Mouse (Mus musculus) lung, postnatal 0 days (tissue): ENCODE results near the gene Lsmem1. TPM values are rescaled to one million over a fixed set of nuclear protein-coding genes. Genes with fewer than 3 reads are reported as not detected.

Source experiments
- ATAC-seq: fragments of 200-750 bp; cut with Nextera tagmentation; 2 replicates; pipeline ENCODE4 v1.8.0; 2017; ENCODE audit warnings: moderate library complexity
- DNase-seq: peaks from one replicate; pipeline ENCODE4 v3.0.0-alpha.2; 2016; ENCODE audit warnings: low spot score
- H3K27ac ChIP-seq: fragments of 300-500 bp; sonication (generic); 2 replicates; pipeline ENCODE4 v1.5.1; 2014; ENCODE audit warnings: antibody characterized with exemption, mild to moderate bottlenecking, low read length, mixed read lengths
- H3K27me3 ChIP-seq: fragments of 300-500 bp; sonication (generic); replicated peaks from 2 replicates; pipeline ENCODE4 v1.6.1; 2014; ENCODE audit warnings: low read length, mixed read lengths; ENCODE audit not compliant: insufficient read depth
- H3K36me3 ChIP-seq: fragments of 300-500 bp; sonication (generic); 2 replicates; pipeline ENCODE4 v1.6.1; 2014; ENCODE audit warnings: low read length, mixed read lengths; ENCODE audit not compliant: insufficient read depth
- H3K4me1 ChIP-seq: fragments of 300-500 bp; sonication (generic); 2 replicates; pipeline ENCODE4 v1.6.1; 2014; ENCODE audit warnings: antibody characterized with exemption, low read depth, low read length, mixed read lengths; ENCODE audit not compliant: insufficient read depth
- H3K4me2 ChIP-seq: fragments of 300-500 bp; sonication (generic); replicated peaks from 2 replicates; pipeline ENCODE4 v1.6.1; 2014; ENCODE audit warnings: low read depth, mild to moderate bottlenecking, low read length, moderate library complexity, mixed read lengths
- H3K4me3 ChIP-seq: fragments of 300-500 bp; sonication (generic); 2 replicates; pipeline ENCODE4 v1.5.1; 2014; ENCODE audit warnings: low read depth, low read length
- H3K9ac ChIP-seq: fragments of 300-500 bp; sonication (generic); replicated peaks from 2 replicates; pipeline ENCODE4 v1.6.1; 2014; ENCODE audit warnings: low read depth, mild to moderate bottlenecking
- H3K9me3 ChIP-seq: fragments of 300-500 bp; sonication (generic); 2 replicates; pipeline ENCODE4 v1.6.1; 2016; ENCODE audit warnings: low read length, mixed read lengths
- CTCF ChIP-seq: IDR thresholded peaks from 2 replicates; pipeline ENCODE4 v1.5.1; 2016; ENCODE audit warnings: antibody characterized with exemption, mild to moderate bottlenecking
- EP300 ChIP-seq: IDR thresholded peaks from 2 replicates; pipeline ENCODE4 v1.6.1; 2016; ENCODE audit warnings: antibody characterized with exemption, mild to moderate bottlenecking, control low read depth
- WGBS: fragments of 180-500 bp; shearing (Covaris S2); extraction: QIAGEN DNeasy Blood & Tissue Kit; methylation state at CpG from one replicate; pipeline ENCODE4 v1.1.7; 2014; 5-methylcytosine and 5-hydroxymethylcytosine counted together
- polyA plus RNA-seq: library from polyadenylated mRNA; unstranded; fragments of >200 nt; fragmentation: Nextera tagmentation; extraction: Ambion mirVana; gene quantifications from 2 replicates; pipeline ENCODE4 v1.2.1, GENCODE M21; 2015

Gene Lsmem1
- polyA plus RNA-seq, 1 experiment from 2014 or later: 0.16 TPM

- H3K36me3 ChIP-seq: no peaks in the 10 kb centered on the region
- no peak overlapping the region for H3K4me3 ChIP-seq
- TF ChIP-seq CTCF (no peak), EP300 (no peak)
- H3K27ac ChIP-seq: no peak overlapping the region
- H3K27me3 ChIP-seq: no peaks in the 10 kb centered on the region
- H3K4me2 ChIP-seq: no peak overlapping the region
- H3K4me1 ChIP-seq: no peaks in the 10 kb centered on the region
- H3K9me3 ChIP-seq: no peaks in the 10 kb centered on the region
- H3K9ac ChIP-seq: no peak overlapping the region
- peak; percentile 14 for DNase-seq
- peak; percentile 35 for ATAC-seq
- 62% methylated on average over 2 of the region's 2 CpGs for WGBS
Observed at GRCm38 (mm10) chr12:40160777-40161176, 38.5 kb downstream of the Lsmem1 start.

GRCm38 (mm10) chr12:40154188-40154587 is 45.1 kb downstream of the Lsmem1 start:
- Histone ChIP-seq H3K9ac (no peak overlapping the region), H3K36me3 (no peaks in the 10 kb centered on the region), H3K4me2 (no peak overlapping the region), H3K9me3 (no peaks in the 10 kb centered on the region), H3K27me3 (no peaks in the 10 kb centered on the region), H3K4me3 (no peak overlapping the region), H3K27ac (no peak overlapping the region), H3K4me1 (no peaks in the 10 kb centered on the region)
- no peak for TF ChIP-seq CTCF
- no peak for ATAC-seq
- 83% methylated on average over 6 of the region's 6 CpGs for WGBS
- no peak for DNase-seq

- TF ChIP-seq EP300 (no peak), CTCF (no peak)
- H3K36me3 ChIP-seq: no peaks in the 10 kb centered on the region
- H3K4me1 ChIP-seq: no peaks in the 10 kb centered on the region
- H3K4me3 ChIP-seq: no peak overlapping the region
- H3K4me2 ChIP-seq: no peak overlapping the region
- ATAC-seq: no peak
- 68% methylated on average over 8 of the region's 8 CpGs for WGBS
- peak; percentile 44 for DNase-seq
- no peak overlapping the region for H3K27ac ChIP-seq
- H3K9ac ChIP-seq: no peak overlapping the region
- no peaks in the 10 kb centered on the region for H3K9me3 ChIP-seq
- no peaks in the 10 kb centered on the region for H3K27me3 ChIP-seq
Observed at GRCm38 (mm10) chr12:40152353-40153069, 46.8 kb downstream of the Lsmem1 start.

- 40% methylated on average over 4 of the region's 4 CpGs for WGBS
- H3K4me2 ChIP-seq: no peak overlapping the region
- no peaks in the 10 kb centered on the region for H3K27me3 ChIP-seq
- no peaks in the 10 kb centered on the region for H3K9me3 ChIP-seq
- H3K36me3 ChIP-seq: no peaks in the 10 kb centered on the region
- TF ChIP-seq EP300 (no peak), CTCF (no peak)
- H3K27ac ChIP-seq: no peak overlapping the region
- H3K9ac ChIP-seq: no peak overlapping the region
- ATAC-seq (no peak), DNase-seq (no peak)
- H3K4me3 ChIP-seq: no peak overlapping the region
- no peaks in the 10 kb centered on the region for H3K4me1 ChIP-seq
Observed at GRCm38 (mm10) chr12:40147319-40147718, 52.0 kb downstream of the Lsmem1 start.

- no peak for TF ChIP-seq CTCF
- no peak for TF ChIP-seq EP300
Observed at GRCm38 (mm10) chr12:40146510-40146909, 52.8 kb downstream of the Lsmem1 start.

DNA sequence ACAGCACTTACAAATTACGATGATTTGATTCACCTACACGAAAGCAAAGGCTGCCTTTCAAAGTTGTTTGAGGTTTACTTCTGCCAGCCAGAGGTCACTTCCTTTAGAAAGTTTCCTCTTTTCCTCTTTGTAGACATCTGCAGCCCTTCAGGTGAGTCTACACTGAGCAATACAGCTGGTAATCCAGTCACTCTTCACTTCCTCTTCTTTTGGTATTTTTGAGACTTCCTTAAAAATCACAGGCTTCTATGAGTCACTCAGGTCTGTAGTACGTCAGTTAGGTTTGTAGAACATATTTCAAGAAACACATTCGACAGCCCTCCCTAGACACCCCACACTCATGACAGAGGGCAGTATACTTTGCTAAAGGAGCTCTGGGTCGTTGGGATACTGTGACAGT is 58.6 kb downstream of the Lsmem1 start:
- TF ChIP-seq EP300 (no peak), CTCF (no peak)
- no peak overlapping the region for H3K4me2 ChIP-seq
- WGBS: 60% methylated on average over 5 of the region's 5 CpGs
- H3K4me1 ChIP-seq: no peaks in the 10 kb centered on the region
- DNase-seq: no peak
- H3K4me3 ChIP-seq: no peak overlapping the region
- no peaks in the 10 kb centered on the region for H3K9me3 ChIP-seq
- H3K9ac ChIP-seq: no peak overlapping the region
- no peak for ATAC-seq
- no peaks in the 10 kb centered on the region for H3K27me3 ChIP-seq
- no peaks in the 10 kb centered on the region for H3K36me3 ChIP-seq
- H3K27ac ChIP-seq: no peak overlapping the region

More at GRCm38 (mm10) chr12:40146510-40146909, 52.8 kb downstream of the Lsmem1 start:
- DNase-seq (no peak), ATAC-seq (no peak)
- H3K36me3 ChIP-seq: no peaks in the 10 kb centered on the region
- no peak overlapping the region for H3K4me2 ChIP-seq
- no peak overlapping the region for H3K9ac ChIP-seq
- H3K4me1 ChIP-seq: no peaks in the 10 kb centered on the region
- no peak overlapping the region for H3K4me3 ChIP-seq
- no peaks in the 10 kb centered on the region for H3K9me3 ChIP-seq
- 66% methylated on average over 5 of the region's 5 CpGs for WGBS
- no peak overlapping the region for H3K27ac ChIP-seq
- H3K27me3 ChIP-seq: no peaks in the 10 kb centered on the region
